23 mouse cellular contexts compared by ENCODE assay signal in genomic region chr4:133253412-133253811, GRCm38 (mm10). TPM values are rescaled to one million over a fixed set of nuclear protein-coding genes. Genes with fewer than 3 reads are reported as not detected.
DNase-seq lines count a peak whose midpoint lies in the region; ATAC-seq and TF ChIP-seq lines count a peak whose summit lies in the region.
"Had no signal": no experiment of that assay in that cellular context is flagged by ENCODE, and none has a peak within 500 bp of the region (broad histone marks: within the 10 kb centered on the region; RNA-seq: fewer than 3 reads in every experiment).

No protein-coding gene starts in this region.

- H3K9ac ChIP-seq in kidney, embryonic 14.5 days (ENCODE audit: low read depth, low read length) = no peak overlapping the region
- H3K9ac ChIP-seq in lung, postnatal 0 days (replicated peaks; ENCODE audit: low read depth) = no peak overlapping the region
- H3K9ac ChIP-seq: forebrain, postnatal 0 days; heart, embryonic 13.5 days; hindbrain, embryonic 12.5 days; liver, embryonic 15.5 days; lung, embryonic 15.5 days; neural tube, embryonic 15.5 days had no signal

- no peak for TF ChIP-seq CTCF in kidney, adult 2 months (conservative IDR thresholded peaks at IDR 0.05; ENCODE audit: insufficient read depth, insufficient read length, low read depth, low read length)
- TF ChIP-seq CTCF in lung, postnatal 0 days (IDR thresholded peaks at IDR 0.05) = no peak

- no peaks in the 10 kb centered on the region for H3K36me3 ChIP-seq in kidney, embryonic 14.5 days (ENCODE audit: control insufficient read depth, insufficient read depth, low read length)
- no peaks in the 10 kb centered on the region for H3K36me3 ChIP-seq in kidney, adult 2 months (ENCODE audit: control insufficient read depth, insufficient read depth, low read length)
- H3K36me3 ChIP-seq in lung, postnatal 0 days (ENCODE audit: insufficient read depth, low read length) = peaks cover 13% of the 10 kb centered on the region
- H3K36me3 ChIP-seq: forebrain, embryonic 10.5 days; heart, embryonic 13.5 days; hindbrain, embryonic 12.5 days; limb, embryonic 10.5 days; liver, embryonic 15.5 days; lung, embryonic 15.5 days; neural tube, embryonic 15.5 days had no signal

- no peak for TF ChIP-seq EP300 in lung, postnatal 0 days (IDR thresholded peaks at IDR 0.05)

- no peak overlapping the region for H3K4me3 ChIP-seq in kidney, embryonic 14.5 days (ENCODE audit: low read length)
- H3K4me3 ChIP-seq in kidney, adult 2 months (ENCODE audit: insufficient read depth, low read depth, low read length) = no peak overlapping the region
- no peak overlapping the region for H3K4me3 ChIP-seq in lung, postnatal 0 days (ENCODE audit: low read depth, low read length)
- H3K4me3 ChIP-seq: forebrain, embryonic 10.5 days; heart, adult 2 months; heart, embryonic 13.5 days; hindbrain, embryonic 12.5 days; limb, embryonic 10.5 days; liver, embryonic 15.5 days; lung, embryonic 15.5 days; neural tube, embryonic 15.5 days had no signal

- H3K27ac ChIP-seq in kidney, embryonic 14.5 days (ENCODE audit: low read depth, low read length) = no peak overlapping the region
- no peak overlapping the region for H3K27ac ChIP-seq in kidney, adult 2 months (ENCODE audit: insufficient read depth, low read depth, low read length)
- no peak overlapping the region for H3K27ac ChIP-seq in lung, postnatal 0 days (ENCODE audit: low read length)
- H3K27ac ChIP-seq: forebrain, embryonic 10.5 days; heart, adult 2 months; heart, embryonic 13.5 days; hindbrain, embryonic 12.5 days; limb, embryonic 10.5 days; liver, embryonic 15.5 days; lung, embryonic 15.5 days; macrophage; neural tube, embryonic 15.5 days had no signal

- peak; percentile 29; the same call in 1 of the 2 replicates for ATAC-seq in kidney, embryonic 14.5 days (ENCODE audit: low FRiP score, low TSS enrichment)
- peak; percentile 9; the same call in 1 of the 2 replicates for ATAC-seq in lung, postnatal 0 days
- ATAC-seq: CD4-positive, CD25-positive, alpha-beta regulatory T cell, adult 4 months; forebrain, postnatal 0 days had no signal

- no peaks in the 10 kb centered on the region for H3K9me3 ChIP-seq in kidney, embryonic 14.5 days (ENCODE audit: control insufficient read depth, low read length)
- no peaks in the 10 kb centered on the region for H3K9me3 ChIP-seq in lung, postnatal 0 days (ENCODE audit: low read length)
- H3K9me3 ChIP-seq: forebrain, embryonic 10.5 days; heart, embryonic 13.5 days; hindbrain, embryonic 12.5 days; limb, embryonic 10.5 days; liver, embryonic 15.5 days; lung, embryonic 15.5 days; neural tube, embryonic 15.5 days had no signal

- no peak overlapping the region for H3K4me2 ChIP-seq in kidney, embryonic 14.5 days (replicated peaks; ENCODE audit: low read depth, low read length)
- no peak overlapping the region for H3K4me2 ChIP-seq in lung, postnatal 0 days (replicated peaks; ENCODE audit: low read depth, low read length)
- H3K4me2 ChIP-seq: heart, embryonic 13.5 days; hindbrain, embryonic 12.5 days; liver, embryonic 15.5 days; lung, embryonic 15.5 days; neural tube, embryonic 15.5 days had no signal

- TF ChIP-seq POLR2A in kidney, adult 2 months (IDR thresholded peaks at IDR 0.05; ENCODE audit: low read depth, low read length) = no peak

- H3K27me3 ChIP-seq in kidney, embryonic 14.5 days (ENCODE audit: control insufficient read depth, insufficient read depth, low read length) = peaks cover 44% of the 10 kb centered on the region
- no peaks in the 10 kb centered on the region for H3K27me3 ChIP-seq in kidney, adult 2 months (replicated peaks; ENCODE audit: control insufficient read depth, insufficient read depth, low read length)
- peaks cover 34% of the 10 kb centered on the region; the same call in 1 of the 2 replicates for H3K27me3 ChIP-seq in lung, postnatal 0 days (replicated peaks; ENCODE audit: insufficient read depth, low read length)

- peak; percentile 25 to 40 for DNase-seq in adrenal gland, postnatal 36 days
- no peak for DNase-seq in adrenal gland, adult 2 months
- no peak for DNase-seq in kidney, adult 2 months
- peak; percentile 35 for DNase-seq in lung, postnatal 0 days (ENCODE audit: low spot score)
- no peak for DNase-seq in lung, postnatal 25 days (ENCODE audit: low spot score)
- peak; percentile 63 for DNase-seq in large intestine, adult 2 months (ENCODE audit: low read depth, low spot score)
- DNase-seq: cerebellum, adult 9-10 months; forebrain, postnatal 0 days; gastrocnemius, postnatal 36 days; heart, adult 2 months; heart, postnatal 14 days; liver had no signal

- H3K4me1 ChIP-seq in kidney, embryonic 14.5 days (ENCODE audit: control insufficient read depth, insufficient read depth, low read length) = peaks cover 16% of the 10 kb centered on the region
- peaks cover 5% of the 10 kb centered on the region; the same call in 1 of the 2 replicates for H3K4me1 ChIP-seq in kidney, adult 2 months (ENCODE audit: control insufficient read depth, insufficient read depth, low read length)
- peaks cover 7% of the 10 kb centered on the region; the same call in 1 of the 2 replicates for H3K4me1 ChIP-seq in lung, postnatal 0 days (ENCODE audit: insufficient read depth, low read depth, low read length)

- 30% methylated on average over 12 of the region's 12 CpGs for WGBS in kidney, embryonic 14.5 days
- 68% methylated on average over 12 of the region's 12 CpGs for WGBS in kidney, adult 2 months
- 76% methylated on average over 12 of the region's 12 CpGs for WGBS in lung, postnatal 0 days
- 31% methylated on average over 12 of the region's 12 CpGs for WGBS in large intestine, adult 2 months

RNA-seq across cellular contexts. Expression of gene Sytl1, which starts 9.5 kb away (rescaled TPM):
- 1 to 10 TPM; 1.4 to 1.5 TPM for total RNA-seq in adrenal gland, postnatal 36 days (2021)
- 1 to 10 TPM; 1.4 to 1.9 TPM for total RNA-seq in adrenal gland, adult 2 months (2021)
- 2.2 and 2.8 TPM in 2 replicates for polyA plus RNA-seq in adrenal gland, adult 2 months (2012; rRNA removed)
- 0.70 and 1.1 TPM in 2 replicates for polyA plus RNA-seq in kidney, embryonic 14.5 days (2014; fragmentation: Nextera tagmentation; extraction: Ambion mirVana)
- polyA plus RNA-seq in kidney, adult 2 months (2012; rRNA removed) = 5.9 TPM in 2 replicates
- polyA plus RNA-seq in lung, postnatal 0 days (2015; fragmentation: Nextera tagmentation; extraction: Ambion mirVana) = 3.1 and 3.3 TPM in 2 replicates
- polyA plus RNA-seq in large intestine, adult 2 months (2012; rRNA removed) = 14.4 and 15.2 TPM in 2 replicates
- total RNA-seq: forebrain, postnatal 0 days had no signal
- polyA plus RNA-seq: macrophage had no signal

RNA-seq across cellular contexts. Expression of gene Map3k6, which starts 12.8 kb away (rescaled TPM):
- 10 to 100 TPM; 15.9 to 38.8 TPM for total RNA-seq in adrenal gland, postnatal 36 days (2021)
- total RNA-seq in adrenal gland, adult 2 months (2021) = 10 to 100 TPM; 22.4 to 22.9 TPM
- 17.5 and 17.6 TPM in 2 replicates for polyA plus RNA-seq in adrenal gland, adult 2 months (2012; rRNA removed)
- polyA plus RNA-seq in kidney, embryonic 14.5 days (2014; fragmentation: Nextera tagmentation; extraction: Ambion mirVana) = 2.8 and 4.1 TPM in 2 replicates
- polyA plus RNA-seq in kidney, adult 2 months (2012; rRNA removed) = 3.8 and 4.3 TPM in 2 replicates
- 7.8 and 18.7 TPM in 2 replicates for polyA plus RNA-seq in lung, postnatal 0 days (2015; fragmentation: Nextera tagmentation; extraction: Ambion mirVana)
- polyA plus RNA-seq in large intestine, adult 2 months (2012; rRNA removed) = 42.8 and 65.0 TPM in 2 replicates

RNA-seq across cellular contexts. Expression of gene Tmem222, which starts 24.2 kb away (rescaled TPM):
- total RNA-seq in adrenal gland, postnatal 36 days (2021) = 10 to 100 TPM; 64.0 to 74.4 TPM
- total RNA-seq in adrenal gland, adult 2 months (2021) = 10 to 100 TPM; 59.7 to 78.2 TPM
- polyA plus RNA-seq in adrenal gland, adult 2 months (2012; rRNA removed) = 123 and 125 TPM in 2 replicates
- polyA plus RNA-seq in kidney, embryonic 14.5 days (2014; fragmentation: Nextera tagmentation; extraction: Ambion mirVana) = 74.9 and 87.9 TPM in 2 replicates
- 70.6 and 80.4 TPM in 2 replicates for polyA plus RNA-seq in kidney, adult 2 months (2012; rRNA removed)
- 47.2 and 58.1 TPM in 2 replicates for polyA plus RNA-seq in lung, postnatal 0 days (2015; fragmentation: Nextera tagmentation; extraction: Ambion mirVana)
- polyA plus RNA-seq in large intestine, adult 2 months (2012; rRNA removed) = 91.8 and 95.3 TPM in 2 replicates

RNA-seq across cellular contexts. Expression of gene Gpr3, which starts 41.1 kb away (rescaled TPM):
- total RNA-seq in adrenal gland, postnatal 36 days (2021) = under 1 TPM; 0.63 to 0.89 TPM
- total RNA-seq in adrenal gland, adult 2 months (2021) = under 1 TPM; 0.17 to 0.21 TPM
- polyA plus RNA-seq in adrenal gland, adult 2 months (2012; rRNA removed) = 0.49 and 1.1 TPM in 2 replicates
- 0.53 TPM in 1 of 2 replicates, not detected in the other for polyA plus RNA-seq in kidney, embryonic 14.5 days (2014; fragmentation: Nextera tagmentation; extraction: Ambion mirVana)
- 0.39 and 0.53 TPM in 2 replicates for polyA plus RNA-seq in kidney, adult 2 months (2012; rRNA removed)
- not detected in 2 replicates for polyA plus RNA-seq in lung, postnatal 0 days (2015; fragmentation: Nextera tagmentation; extraction: Ambion mirVana)
- polyA plus RNA-seq in large intestine, adult 2 months (2012; rRNA removed) = 0.11 and 0.21 TPM in 2 replicates
- total RNA-seq: gastrocnemius, postnatal 36 days had no signal
- polyA plus RNA-seq: CD4-positive, CD25-positive, alpha-beta regulatory T cell, adult 4 months; liver, embryonic 15.5 days; macrophage; small intestine, adult 2 months had no signal

RNA-seq across cellular contexts. Expression of gene Cd164l2, which starts 41.5 kb away (rescaled TPM):
- 1 to 10 TPM in 1 of 2 experiments, under 1 TPM in 1; 0.79 to 1.1 TPM for total RNA-seq in adrenal gland, postnatal 36 days (2021)
- total RNA-seq in adrenal gland, adult 2 months (2021) = 1 to 10 TPM; 1.6 to 4.0 TPM
- polyA plus RNA-seq in adrenal gland, adult 2 months (2012; rRNA removed) = 2.5 and 5.6 TPM in 2 replicates
- polyA plus RNA-seq in kidney, embryonic 14.5 days (2014; fragmentation: Nextera tagmentation; extraction: Ambion mirVana) = 6.9 and 7.6 TPM in 2 replicates
- 15.3 and 17.7 TPM in 2 replicates for polyA plus RNA-seq in kidney, adult 2 months (2012; rRNA removed)
- 8.7 and 10.3 TPM in 2 replicates for polyA plus RNA-seq in lung, postnatal 0 days (2015; fragmentation: Nextera tagmentation; extraction: Ambion mirVana)
- 0.38 and 0.77 TPM in 2 replicates for polyA plus RNA-seq in large intestine, adult 2 months (2012; rRNA removed)
- total RNA-seq: heart, adult 2 months; heart, postnatal 14 days had no signal
- polyA plus RNA-seq: liver, embryonic 15.5 days; macrophage had no signal

Comparison
In these comparisons a context has a peak if more than half of its experiments do, and no peak if none do; other contexts are left out.
1. DNase-seq: peak in adrenal gland, postnatal 36 days (2 of 2), lung, postnatal 0 days (single experiment) and large intestine, adult 2 months (single experiment); none in adrenal gland, adult 2 months (single experiment), kidney, adult 2 months (single experiment) and lung, postnatal 25 days (single experiment).